Mouse (Mus musculus) ovary, adult 18-20 months (tissue): ENCODE measurements around the gene Naa40.
A peak's percentile ranks its signal among the peaks of the same experiment; 100 is the strongest.

Experiments used
- DNase-seq: peaks from one replicate; pipeline ENCODE4 v3.0.0; 2022; ENCODE audit warnings: low spot score, mixed read lengths

Gene Naa40

DNA sequence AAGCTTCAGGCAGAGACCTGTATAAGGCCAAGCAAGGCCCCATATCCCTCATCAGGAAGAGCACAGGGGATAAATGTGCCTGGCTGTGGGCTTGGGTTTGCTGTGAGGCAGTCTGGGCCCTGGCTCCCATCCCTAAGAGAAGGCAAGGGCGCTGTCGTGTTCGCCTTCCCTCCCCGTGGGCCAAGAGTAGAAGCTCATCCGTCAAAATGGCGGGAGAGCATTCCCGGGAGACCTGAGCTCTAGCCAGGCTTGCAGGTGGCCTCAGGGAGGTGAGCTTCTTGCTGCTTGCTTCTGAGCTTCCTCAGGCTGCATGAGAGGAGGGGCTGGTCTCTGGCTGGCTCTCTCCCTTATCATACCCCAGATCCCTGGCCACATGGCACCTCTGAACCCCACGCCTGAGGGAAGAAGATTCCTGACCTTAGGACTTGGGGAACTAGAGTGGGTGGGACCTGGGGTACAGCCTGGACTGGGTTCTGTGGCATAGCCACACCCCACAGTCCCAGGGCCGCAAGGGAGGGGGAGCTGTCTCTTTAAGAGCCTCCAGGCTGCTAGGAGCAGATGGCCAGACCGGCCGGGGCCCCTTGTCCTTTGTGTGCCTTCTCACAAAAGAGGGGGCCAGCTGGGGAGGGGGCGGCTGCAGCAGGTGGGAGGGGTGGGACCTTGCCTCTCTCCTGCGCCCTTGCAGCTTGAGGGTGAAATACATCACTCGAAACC is 24.7 kb upstream of the Naa40 start:
- DNase-seq = no peak

DNA sequence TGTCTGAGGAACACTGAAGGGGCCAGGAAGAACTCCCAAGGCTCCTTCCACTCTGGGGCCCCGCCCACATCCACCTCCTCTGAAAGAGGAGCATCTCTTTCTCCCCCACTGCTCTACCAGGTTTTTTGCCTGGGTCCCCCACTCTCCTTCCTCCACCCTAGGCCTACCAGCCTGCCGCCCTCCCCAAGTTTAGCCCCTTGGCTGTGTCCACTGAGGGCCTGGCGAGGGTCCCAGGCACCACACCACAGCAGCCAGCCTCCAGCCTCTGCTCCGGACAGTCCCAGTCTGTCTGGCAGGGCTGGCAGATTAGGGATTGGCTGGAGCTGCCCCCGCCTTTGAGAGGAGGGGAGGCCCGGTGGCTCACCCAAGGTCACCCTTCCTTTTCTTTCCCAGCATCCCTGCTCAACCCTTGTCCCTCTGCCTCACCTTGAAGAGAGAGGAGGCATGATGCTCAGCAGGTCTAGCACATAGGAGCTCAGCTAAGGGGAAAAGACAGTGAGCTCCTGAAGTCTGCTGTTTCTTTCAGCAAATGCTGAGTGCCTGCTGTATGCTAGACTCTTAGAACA is 23.9 kb upstream of the Naa40 start:
- no peak for DNase-seq

GRCm38 (mm10) chr19:7264088-7264765 is 23.2 kb upstream of the Naa40 start:
- no peak for DNase-seq

DNA sequence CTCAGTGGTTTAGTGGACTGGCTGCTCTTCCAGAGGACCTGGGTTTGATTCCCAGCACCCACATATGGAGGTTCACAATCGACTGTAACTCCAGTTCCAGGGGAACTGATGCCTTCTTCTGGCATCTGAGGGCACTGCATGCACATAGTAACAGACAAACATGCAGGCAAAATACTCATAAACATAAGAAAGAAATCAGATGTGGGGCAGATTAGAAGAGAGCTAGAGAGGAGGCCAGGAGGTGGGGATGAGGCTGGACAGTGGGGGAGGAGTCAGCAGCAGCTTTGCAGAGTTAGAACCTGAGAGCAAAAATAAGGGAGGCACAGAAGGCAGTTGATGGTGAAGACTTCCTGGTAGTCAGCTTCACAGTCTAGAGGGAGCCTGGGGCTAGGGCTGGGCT is 21.6 kb upstream of the Naa40 start:
- DNase-seq = no peak

GRCm38 (mm10) chr19:7261964-7262363 is 21.0 kb upstream of the Naa40 start:
- no peak for DNase-seq

GRCm38 (mm10) chr19:7261476-7261875 is 20.5 kb upstream of the Naa40 start:
- DNase-seq = no peak

DNA sequence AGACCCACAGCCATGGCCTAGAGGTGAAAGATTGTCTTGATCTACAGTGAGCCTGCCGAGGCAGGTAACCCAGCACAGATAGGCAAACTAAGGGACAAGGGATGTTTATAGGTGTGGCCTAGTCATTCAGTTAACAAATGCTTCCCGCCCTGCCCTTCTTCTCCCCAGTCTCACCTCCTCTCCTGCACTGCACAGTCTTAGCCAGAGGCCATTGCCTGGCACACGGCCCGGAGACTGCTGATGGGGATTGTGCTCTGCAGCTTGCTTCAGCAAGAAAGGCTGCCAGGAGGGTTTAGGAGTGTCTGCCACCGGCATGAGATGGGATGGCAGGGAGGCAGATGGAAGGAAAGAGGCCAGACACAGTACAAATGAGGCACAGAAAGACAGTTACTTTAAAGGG is 16.9 kb upstream of the Naa40 start:
- no peak for DNase-seq

GRCm38 (mm10) chr19:7246021-7246420 is 5.0 kb upstream of the Naa40 start:
- no peak for DNase-seq

- no peak for DNase-seq
Observed at GRCm38 (mm10) chr19:7240291-7240690, 692 bp downstream of the Naa40 start.

GRCm38 (mm10) chr19:7239574-7239973 is 1.4 kb downstream of the Naa40 start:
- no peak for DNase-seq

DNA sequence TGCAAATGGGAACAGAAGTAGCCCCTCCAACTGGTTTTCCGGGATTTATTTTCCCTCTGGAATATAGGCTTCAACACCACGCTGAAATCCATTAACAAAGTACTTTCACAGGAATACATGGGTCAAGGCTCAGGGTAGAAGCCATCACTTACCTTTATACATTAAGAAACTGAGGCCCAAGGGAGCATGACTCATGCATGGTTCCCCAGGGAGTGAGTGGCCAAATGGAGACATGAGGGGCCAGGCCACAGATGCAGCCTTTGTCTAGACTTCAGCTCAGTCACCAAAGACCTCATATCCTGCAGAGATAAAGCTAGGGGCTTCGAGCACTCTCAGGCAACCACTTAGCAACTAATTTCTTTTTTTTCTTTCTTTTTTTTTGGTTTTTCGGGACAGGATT is 4.2 kb downstream of the Naa40 start:
- DNase-seq = no peak

DNA sequence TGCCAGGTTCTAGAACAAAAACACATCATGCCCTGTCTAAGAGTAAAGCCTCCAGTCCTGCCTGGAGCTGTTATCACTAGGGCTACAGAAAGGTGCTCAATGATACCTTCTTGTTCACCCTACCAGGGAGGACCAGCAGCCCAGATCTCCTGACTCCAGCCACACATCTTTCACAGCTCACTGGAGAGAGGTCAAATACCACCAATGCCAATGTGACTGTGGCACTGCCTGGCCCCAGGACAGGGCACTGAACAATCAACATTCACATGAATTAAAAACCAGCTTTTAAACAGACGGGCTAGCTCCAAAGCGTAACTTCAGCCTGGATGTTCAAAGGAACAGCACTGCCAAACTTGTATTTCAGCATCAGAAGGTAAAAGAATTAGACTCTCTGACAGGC is 5.0 kb downstream of the Naa40 start:
- DNase-seq = no peak

- DNase-seq = no peak
Observed at GRCm38 (mm10) chr19:7235461-7235860, 5.5 kb downstream of the Naa40 start.

GRCm38 (mm10) chr19:7234537-7235221 is 6.3 kb downstream of the Naa40 start:
- peak; percentile 66 for DNase-seq

GRCm38 (mm10) chr19:7226511-7226914 is 14.5 kb downstream of the Naa40 start:
- no peak for DNase-seq

DNA sequence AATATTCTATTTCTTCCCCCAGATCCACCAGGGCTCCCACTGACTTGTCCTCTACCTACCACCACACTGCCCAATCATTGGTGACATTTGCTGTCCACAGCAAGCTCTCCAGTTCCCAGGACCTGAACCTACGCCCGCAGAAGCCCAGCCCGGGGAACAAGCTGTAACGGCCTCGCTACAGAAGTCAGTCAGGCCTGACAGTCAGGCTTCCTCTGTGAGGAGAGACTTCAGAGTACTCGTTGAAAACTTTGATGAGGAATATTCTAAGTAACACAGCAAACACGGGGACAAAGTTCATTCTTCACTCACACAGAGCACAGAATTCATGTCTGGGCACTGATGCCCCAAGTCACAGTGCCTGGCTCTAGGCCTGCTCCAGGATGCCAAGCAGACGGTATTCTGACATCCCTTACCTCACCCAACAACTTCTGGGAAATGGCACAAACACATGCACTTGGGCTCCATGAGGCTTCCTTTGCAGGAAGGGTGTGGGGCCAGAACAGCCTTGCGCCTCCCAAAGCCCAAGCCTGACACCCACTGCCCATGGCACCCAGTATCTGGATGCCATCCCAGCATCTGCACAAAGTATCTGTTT is 15.8 kb downstream of the Naa40 start:
- no peak for DNase-seq

DNA sequence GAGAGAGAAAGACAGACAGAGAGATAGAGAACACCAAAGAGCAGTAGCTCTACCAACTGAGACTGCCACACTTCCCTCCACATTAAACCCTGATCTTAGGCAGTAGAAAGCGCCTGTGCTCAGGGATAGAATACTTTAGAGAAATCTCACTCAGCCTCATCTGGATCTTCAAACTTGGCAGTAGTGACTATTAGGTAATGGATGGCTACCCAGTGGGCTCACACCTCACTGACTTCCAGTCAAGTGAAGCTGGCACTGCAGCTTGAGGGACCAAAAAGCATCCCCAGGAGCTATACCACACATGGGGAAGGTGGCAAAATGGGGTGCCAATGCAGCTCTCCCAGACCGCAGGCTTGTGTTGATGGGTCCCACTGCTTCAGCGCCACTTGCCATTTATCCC is 16.7 kb downstream of the Naa40 start:
- no peak for DNase-seq

GRCm38 (mm10) chr19:7223488-7223887 is 17.5 kb downstream of the Naa40 start:
- DNase-seq = no peak

GRCm38 (mm10) chr19:7222196-7222595 is 18.8 kb downstream of the Naa40 start:
- DNase-seq = no peak

DNA sequence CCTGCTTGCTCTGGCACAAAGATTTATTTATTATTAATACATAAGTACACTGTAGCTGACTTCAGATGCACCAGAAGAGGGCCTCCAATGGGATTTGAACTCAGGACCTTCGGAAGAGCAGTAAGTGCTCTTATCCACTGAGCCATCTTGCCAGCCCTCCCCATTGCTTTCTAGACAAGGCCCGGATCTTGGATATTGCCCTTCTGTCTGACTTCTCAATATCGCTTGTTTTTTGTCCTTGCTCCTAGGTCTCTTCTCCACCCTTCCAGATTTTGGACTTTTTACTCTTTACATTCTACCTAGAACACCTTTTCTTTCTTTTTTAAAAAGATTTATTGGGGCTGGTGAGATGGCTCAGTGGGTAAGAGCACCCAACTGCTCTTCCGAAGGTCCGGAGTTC is 22.2 kb downstream of the Naa40 start:
- DNase-seq = no peak

DNA sequence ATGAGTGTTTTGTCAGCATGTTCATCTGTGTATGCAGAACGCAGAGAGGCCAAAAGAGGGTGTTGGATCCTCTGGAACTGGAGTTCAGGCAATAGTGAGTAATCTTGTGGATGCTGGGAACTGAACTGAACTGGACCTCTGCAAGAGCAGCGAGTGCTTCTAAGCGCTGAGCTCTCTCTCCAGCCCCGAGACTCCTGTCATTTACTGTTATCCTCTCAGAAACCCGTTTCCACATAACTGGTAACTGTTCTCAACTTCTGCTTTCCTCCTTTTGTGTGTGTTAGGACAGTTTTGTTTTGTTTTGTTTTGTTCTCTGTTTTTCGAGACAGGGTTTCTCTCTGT is 23.1 kb downstream of the Naa40 start:
- no peak for DNase-seq

- DNase-seq = peak; percentile 96
Observed at GRCm38 (mm10) chr19:7217162-7217925, 23.6 kb downstream of the Naa40 start, which contains the start of gene Cox8a. Cox8a (minus strand) TSS chr19:7217616.
